Mouse (Mus musculus): ENCODE results near the gene Abcg4. TPM values are rescaled to one million over a fixed set of nuclear protein-coding genes. Genes with fewer than 3 reads are reported as not detected.
A peak's percentile ranks its signal among the peaks of the same experiment; 100 is the strongest.

Gene Abcg4
- total and polyA plus RNA-seq, 3 experiments: 0.23 to 1.1 (median 0.72) TPM

DNA sequence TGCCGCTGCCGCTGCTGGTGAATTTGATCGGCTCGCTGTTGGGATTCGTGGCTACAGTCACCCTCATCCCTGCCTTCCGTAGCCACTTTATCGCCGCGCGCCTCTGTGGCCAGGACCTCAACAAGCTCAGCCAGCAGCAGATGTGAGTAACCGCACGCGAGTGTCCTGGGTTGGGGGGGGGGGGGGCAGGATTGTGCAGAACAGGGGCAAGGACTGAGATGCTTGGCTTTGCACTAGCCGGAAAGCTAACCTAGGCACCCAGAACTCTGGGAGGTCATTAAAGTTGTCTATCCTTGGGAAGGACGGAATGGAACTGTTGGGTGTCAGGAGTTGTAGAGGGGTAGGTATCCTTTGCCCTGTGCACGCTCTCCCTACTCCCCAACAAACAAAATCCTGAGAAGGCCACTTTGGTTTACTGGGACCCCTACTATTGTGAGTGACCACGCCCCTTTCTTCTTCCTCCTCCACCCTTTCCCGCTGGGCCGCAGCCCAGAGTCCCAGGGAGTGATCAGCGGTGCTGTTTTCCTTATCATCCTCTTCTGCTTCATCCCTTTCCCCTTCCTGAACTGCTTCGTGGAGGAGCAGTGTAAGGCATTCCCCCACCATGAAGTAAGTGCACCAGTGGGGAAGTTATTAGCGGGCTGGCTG is 38.8 kb upstream of the Abcg4 start:
- H3K4me1 ChIP-seq (ENCODE audit: control insufficient read depth in 1 of 2, insufficient read depth in 2 of 2): peaks cover 4 to 43% of the 10 kb centered on the region in 2 experiments
- H3K4me3 ChIP-seq (replicated peaks in 1 of 3; ENCODE audit: low read depth in 2 of 3, low read length in 2 of 3, poor library complexity in 1 of 3): peak overlapping the region; percentile 83 to 92 (median 85)
- no peaks in the 10 kb centered on the region for H3K9me3 ChIP-seq (replicated peaks; ENCODE audit: low read length)
- peaks cover under 1% of the 10 kb centered on the region for H3K27me3 ChIP-seq (replicated peaks)
- peak overlapping the region; percentile 64 for H3K4me2 ChIP-seq (ENCODE audit: insufficient read depth, low read depth, poor library complexity, severe bottlenecking)
- in situ Hi-C loops (cut with MboI; ENCODE audit: low pct_ligation_motif_present, low pct_unique_long_range_greater_than_20kb, low sequenced_read_pairs) (no loop called here), dilution Hi-C loops (cut with MboI; ENCODE audit: extremely low pct_ligation_motif_present, extremely low pct_unique_long_range_greater_than_20kb, low sequenced_read_pairs) (no loop called here)
- peaks cover 21 to 40% of the 10 kb centered on the region in 2 experiments for H3K36me3 ChIP-seq (replicated peaks in 1 of 2; ENCODE audit: control insufficient read depth in 1 of 2, insufficient read depth in 1 of 2, low read length in 1 of 2)
- TF ChIP-seq TCF12 (IDR thresholded peaks at IDR 0.05; ENCODE audit: low read depth, low read length): no peak
- peak; percentile 32; the same call in 1 of the 2 replicates for TF ChIP-seq BHLHE40 (IDR thresholded peaks at IDR 0.05; ENCODE audit: low read depth, low read length)
- no peak for TF ChIP-seq NRF1 (IDR thresholded peaks at IDR 0.05; ENCODE audit: low read depth, low read length)
- H3K27ac ChIP-seq (ENCODE audit: insufficient read depth, low read depth): peak overlapping the region; percentile 67
- H3K9ac ChIP-seq (ENCODE audit: insufficient read depth, low read depth): peak overlapping the region; percentile 81
- peaks cover 7% of the 10 kb centered on the region; the same call in 1 of the 2 replicates for H3K79me2 ChIP-seq (replicated peaks; ENCODE audit: control insufficient read depth, extremely low read depth, insufficient read depth, poor library complexity, severe bottlenecking)
- no peak for DNase-seq (ENCODE audit: extremely low read depth)

- Histone ChIP-seq H3K9ac (ENCODE audit: insufficient read depth, low read depth) (peak overlapping the region; percentile 81), H3K4me2 (ENCODE audit: insufficient read depth, low read depth, poor library complexity, severe bottlenecking) (peak overlapping the region; percentile 93), H3K27ac (ENCODE audit: insufficient read depth, low read depth) (peak overlapping the region; percentile 67), H3K4me1 (ENCODE audit: control insufficient read depth in 1 of 2, insufficient read depth in 2 of 2) (peaks cover 4 to 43% of the 10 kb centered on the region in 2 experiments), H3K79me2 (replicated peaks; ENCODE audit: control insufficient read depth, extremely low read depth, insufficient read depth, poor library complexity, severe bottlenecking) (peaks cover 7% of the 10 kb centered on the region; the same call in 1 of the 2 replicates), H3K9me3 (replicated peaks; ENCODE audit: low read length) (no peaks in the 10 kb centered on the region), H3K4me3 (replicated peaks in 1 of 3; ENCODE audit: low read depth in 2 of 3, low read length in 2 of 3, poor library complexity in 1 of 3) (peak overlapping the region; percentile 83 to 92 (median 85)), H3K27me3 (replicated peaks) (peaks cover 2% of the 10 kb centered on the region), H3K36me3 (replicated peaks in 1 of 2; ENCODE audit: control insufficient read depth in 1 of 2, insufficient read depth in 1 of 2, low read length in 1 of 2) (peaks cover 17 to 34% of the 10 kb centered on the region in 2 experiments)
- TF ChIP-seq NRF1 (IDR thresholded peaks at IDR 0.05; ENCODE audit: low read depth, low read length): peak; percentile 80
- TF ChIP-seq POLR2A (IDR thresholded peaks at IDR 0.05; ENCODE audit: low read depth, low read length): peak; percentile 62
- TF ChIP-seq E2F4 (IDR thresholded peaks at IDR 0.05; ENCODE audit: insufficient replicate concordance, low read depth, low read length): 0 out of 2 replicates have a peak, but pooled peaks have one; percentile 61
- TF ChIP-seq MAX (IDR thresholded peaks at IDR 0.05; ENCODE audit: low read length): peak; percentile 99
- peak; percentile 56; the same call in 1 of the 2 replicates for TF ChIP-seq TCF12 (IDR thresholded peaks at IDR 0.05; ENCODE audit: low read depth, low read length)
- TF ChIP-seq BHLHE40 (IDR thresholded peaks at IDR 0.05; ENCODE audit: low read depth, low read length): no peak
- TF ChIP-seq MYC (IDR thresholded peaks at IDR 0.05; ENCODE audit: low read depth, low read length): peak; percentile 100
- peak; percentile 98 for TF ChIP-seq MXI1 (IDR thresholded peaks at IDR 0.05; ENCODE audit: low read depth, low read length)
- TF ChIP-seq USF1 (IDR thresholded peaks at IDR 0.05; ENCODE audit: low read depth, low read length): peak; percentile 83
- TF ChIP-seq NELFE (IDR thresholded peaks at IDR 0.05; ENCODE audit: low read depth, low read length): no peak; the same call in 1 of the 2 replicates
- no peak; the same call in 1 of the 2 replicates for TF ChIP-seq ZNF384 (IDR thresholded peaks at IDR 0.05; ENCODE audit: low read depth, low read length)
- peak; percentile 94; the same call in 1 of the 2 replicates for TF ChIP-seq KAT2A (IDR thresholded peaks at IDR 0.05; ENCODE audit: insufficient replicate concordance, low read length)
- peak; percentile 54; the same call in 1 of the 2 replicates for TF ChIP-seq MEF2A (IDR thresholded peaks at IDR 0.05; ENCODE audit: borderline replicate concordance, low read depth, low read length)
- peak; percentile 67; the same call in 1 of the 2 replicates for TF ChIP-seq CHD2 (IDR thresholded peaks at IDR 0.05; ENCODE audit: low read length)
- TF ChIP-seq EP300 (IDR thresholded peaks at IDR 0.05; ENCODE audit: low read length): no peak
- TF ChIP-seq TBP (conservative IDR thresholded peaks at IDR 0.05; ENCODE audit: low read depth, low read length): peak; percentile 79
- TF ChIP-seq SIN3A (IDR thresholded peaks at IDR 0.05; ENCODE audit: low read length): peak; percentile 96
- TF ChIP-seq CTCF (conservative IDR thresholded peaks at IDR 0.05 in 1 of 2, IDR thresholded peaks at IDR 0.05 in 1 of 2; ENCODE audit: low read depth in 2 of 2, low read length in 2 of 2): no peak
- no peak for TF ChIP-seq ZKSCAN1 (IDR thresholded peaks at IDR 0.05; ENCODE audit: borderline replicate concordance, low read depth, low read length)
- peak; percentile 71; the same call in 1 of the 2 replicates for TF ChIP-seq UBTF (IDR thresholded peaks at IDR 0.05; ENCODE audit: low read depth, low read length)
- peak; percentile 69 for TF ChIP-seq USF2 (conservative IDR thresholded peaks at IDR 0.05; ENCODE audit: low read depth, low read length)
- TF ChIP-seq HCFC1 (IDR thresholded peaks at IDR 0.05; ENCODE audit: low read depth, low read length): peak; percentile 97
- peak; percentile 73 for TF ChIP-seq ELF1 (IDR thresholded peaks at IDR 0.05; ENCODE audit: low read depth, low read length)
- TF ChIP-seq IRF4 (IDR thresholded peaks at IDR 0.05; ENCODE audit: low read depth, low read length): peak; percentile 49
- no peak for TF ChIP-seq SMC3 (IDR thresholded peaks at IDR 0.05; ENCODE audit: low read depth, low read length)
- peak; percentile 37; the same call in 1 of the 2 replicates for TF ChIP-seq GABPA (IDR thresholded peaks at IDR 0.05; ENCODE audit: insufficient replicate concordance, low read depth, low read length)
- 0 out of 2 replicates have a peak, but pooled peaks have one; percentile 47 for TF ChIP-seq RCOR1 (conservative IDR thresholded peaks at IDR 0.05; ENCODE audit: low read depth, low read length)
- no peak for TF ChIP-seq CHD1 (IDR thresholded peaks at IDR 0.05; ENCODE audit: low read depth, low read length)
- in situ Hi-C loops (cut with MboI; ENCODE audit: low pct_ligation_motif_present, low pct_unique_long_range_greater_than_20kb, low sequenced_read_pairs) (no loop called here), dilution Hi-C loops (cut with MboI; ENCODE audit: extremely low pct_ligation_motif_present, extremely low pct_unique_long_range_greater_than_20kb, low sequenced_read_pairs) (no loop called here)
- DNase-seq (ENCODE audit: extremely low read depth): peak; percentile 80
Measured at GRCm38 (mm10) chr9:44326371-44327063, 38.1 kb upstream of the Abcg4 start.

Data from CH12.LX (cell line).